Mouse (Mus musculus) kidney, postnatal 25 days (tissue): Measurements from ENCODE around the gene Otud6a.
"Not testable (repeated sequence)": the region's sequence is repeated elsewhere in the genome, so short reads cannot be mapped to it uniquely, and the experiment has no call there.

Source experiments
- DNase-seq, 2 experiments: peaks; one replicate each; pipeline ENCODE4 v3.0.0; 2021; ENCODE audit warnings: mixed read lengths in 2 of 2

The Otud6a gene

GRCm38 (mm10) chrX:100428693-100429092 is at the start of gene Otud6a:
Gene Otud6a, plus strand, starts transcription at chrX:100429013.
- DNase-seq: no peak

- no peak for DNase-seq
Observed at GRCm38 (mm10) chrX:100389887-100390286, 38.9 kb upstream of the Otud6a start.

GRCm38 (mm10) chrX:100392304-100392703 is 36.5 kb upstream of the Otud6a start:
- peak in 1 of 2 experiments; percentile 8 for DNase-seq

- DNase-seq: no peak
Observed at GRCm38 (mm10) chrX:100394223-100394861, 34.5 kb upstream of the Otud6a start.

- peak in 1 of 2 experiments; percentile 2 for DNase-seq
Observed at GRCm38 (mm10) chrX:100395026-100395425, 33.8 kb upstream of the Otud6a start.

GRCm38 (mm10) chrX:100400900-100401299 is 27.9 kb upstream of the Otud6a start:
- DNase-seq: no peak

GRCm38 (mm10) chrX:100401657-100402056 is 27.2 kb upstream of the Otud6a start:
- no peak for DNase-seq

- DNase-seq: no peak
Observed at GRCm38 (mm10) chrX:100409245-100409644, 19.6 kb upstream of the Otud6a start.

- DNase-seq: no peak
Observed at GRCm38 (mm10) chrX:100432311-100432710, 3.5 kb downstream of the Otud6a start.

GRCm38 (mm10) chrX:100442617-100443016 is 13.8 kb downstream of the Otud6a start, which contains the start of gene Awat2:
Gene Awat2, minus strand, starts transcription at chrX:100442717.
- not testable (repeated sequence) for DNase-seq

GRCm38 (mm10) chrX:100443532-100443931 is 14.7 kb downstream of the Otud6a start:
- DNase-seq: no peak

- no peak for DNase-seq
Observed at GRCm38 (mm10) chrX:100468047-100468446, 39.2 kb downstream of the Otud6a start.

GRCm38 (mm10) chrX:100470126-100470525 is 41.3 kb downstream of the Otud6a start:
- DNase-seq: peak; percentile 9 to 48

GRCm38 (mm10) chrX:100471491-100471890 is 42.7 kb downstream of the Otud6a start:
- DNase-seq: no peak

GRCm38 (mm10) chrX:100475569-100476223 is 46.9 kb downstream of the Otud6a start:
- no peak for DNase-seq
